Mouse (Mus musculus) gastrocnemius, adult 2 months (tissue): Measurements from ENCODE around the gene Castor2. TPM values are rescaled to one million over a fixed set of nuclear protein-coding genes. Genes with fewer than 3 reads are reported as not detected.

Experiments
- DNase-seq: peaks from one replicate; pipeline ENCODE4 v3.0.0; 2022
- H3K27ac ChIP-seq: fragments of 200-600 bp; 2 replicates; pipeline ENCODE4 v1.8.1; 2022; ENCODE audit warnings: mild to moderate bottlenecking
- H3K4me3 ChIP-seq: fragments of 200-600 bp; 2 replicates; pipeline ENCODE4 v1.8.1; 2022; ENCODE audit warnings: mild to moderate bottlenecking, moderate library complexity
- CTCF ChIP-seq: fragments of 200-600 bp; IDR thresholded peaks from 2 replicates; pipeline ENCODE4 v1.8.1; 2022; ENCODE audit warnings: antibody characterized with exemption, mild to moderate bottlenecking, moderate library complexity
- intact Hi-C: fragments of 180-260 bp; cut with DNase I; formaldehyde crosslinking; loops from one replicate; pipeline ENCODE4 v1.15.1; 2025
- total RNA-seq, 2 experiments: library from RNA; stranded (reverse); gene quantifications; 2 replicates each; pipeline ENCODE4 v1.2.3; 2021

Gene Castor2
- total RNA-seq, 2 experiments from 2014 or later: 34.8 to 47.1 TPM

- Histone ChIP-seq H3K27ac (peak overlapping the region; percentile 91), H3K4me3 (no peak overlapping the region)
- peak; percentile 43 for DNase-seq
- intact Hi-C loops: no loop called here
- TF ChIP-seq CTCF: peak; percentile 33
Observed at GRCm38 (mm10) chr5:134115639-134116259, 16.2 kb downstream of the Castor2 start.

DNA sequence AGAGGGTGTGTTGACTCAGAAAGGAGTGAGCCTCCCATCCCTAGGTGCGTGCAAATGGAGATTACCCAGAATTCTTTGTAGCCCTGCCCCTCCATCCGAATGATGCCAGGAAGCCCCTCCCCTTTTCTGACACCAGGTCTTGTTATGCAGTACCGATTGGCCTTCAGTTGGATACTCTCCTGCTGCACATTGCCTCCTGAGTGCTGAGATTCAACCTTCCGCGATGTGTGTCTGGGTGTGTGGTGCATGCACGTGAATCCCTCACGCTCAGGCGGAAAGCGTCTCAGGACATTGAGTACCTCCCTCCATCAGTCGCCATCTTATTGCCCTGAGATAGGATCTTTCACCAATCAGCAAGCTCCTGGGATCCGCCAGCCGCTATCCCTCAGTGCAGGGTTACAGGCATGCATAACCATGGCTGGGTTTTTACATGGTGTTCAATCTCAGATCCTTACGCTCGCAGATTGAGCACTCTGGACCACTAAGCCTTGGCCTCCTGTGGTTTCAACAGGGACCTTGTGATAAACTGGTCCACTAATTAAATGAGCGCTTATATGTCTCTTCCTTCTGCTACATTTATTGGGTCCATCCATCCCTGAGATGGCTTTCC, 19.4 kb downstream of the Castor2 start:
- intact Hi-C loops: no loop called here
- H3K4me3 ChIP-seq: no peak overlapping the region
- peak; percentile 38 for DNase-seq
- H3K27ac ChIP-seq: peak overlapping the region; percentile 94
- no peak for TF ChIP-seq CTCF

DNA sequence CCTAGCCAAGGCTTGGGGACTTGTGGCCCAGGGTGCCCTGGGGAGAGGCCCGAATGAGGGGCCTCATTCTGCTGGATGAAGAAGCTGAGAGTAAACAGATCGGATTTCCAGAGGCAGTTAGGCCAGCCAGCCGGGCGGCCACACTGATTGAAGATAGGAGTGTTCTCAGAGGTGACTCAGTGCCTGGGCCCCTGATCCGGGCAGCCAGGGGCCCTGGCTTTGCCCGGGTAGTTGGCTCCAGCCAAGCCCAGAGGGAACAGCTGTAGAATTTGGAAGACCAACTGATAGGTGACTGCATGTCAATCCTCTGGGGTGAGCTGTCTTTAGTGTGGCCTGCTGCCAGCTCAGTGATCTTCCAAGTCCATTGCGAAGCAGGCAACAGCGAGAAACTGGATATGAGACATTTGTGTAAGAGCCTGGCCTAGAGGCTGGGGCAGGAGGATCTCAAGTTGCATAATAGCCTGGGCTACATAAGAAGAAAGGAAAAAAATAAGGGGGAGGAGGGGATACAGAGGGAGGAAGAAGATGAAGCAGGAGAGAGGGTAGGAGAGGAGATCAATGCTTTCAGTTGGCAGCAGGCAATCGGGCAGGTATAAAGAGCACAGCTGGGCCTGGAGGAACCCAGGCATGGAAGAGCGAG, 20.1 kb downstream of the Castor2 start:
- no peak for TF ChIP-seq CTCF
- intact Hi-C loops: no loop called here
- Histone ChIP-seq H3K27ac (peak overlapping the region; percentile 94), H3K4me3 (no peak overlapping the region)
- DNase-seq: peak; percentile 93

GRCm38 (mm10) chr5:134120135-134120534, 20.6 kb downstream of the Castor2 start:
- intact Hi-C loops: no loop called here
- no peak for TF ChIP-seq CTCF
- Histone ChIP-seq H3K4me3 (no peak overlapping the region), H3K27ac (peak overlapping the region; percentile 94)
- no peak for DNase-seq

GRCm38 (mm10) chr5:134121138-134121892, 21.8 kb downstream of the Castor2 start:
- DNase-seq: peak; percentile 59
- peak overlapping the region; percentile 94 for H3K27ac ChIP-seq
- no peak for TF ChIP-seq CTCF
- intact Hi-C loops: no loop called here
- no peak overlapping the region for H3K4me3 ChIP-seq

DNA sequence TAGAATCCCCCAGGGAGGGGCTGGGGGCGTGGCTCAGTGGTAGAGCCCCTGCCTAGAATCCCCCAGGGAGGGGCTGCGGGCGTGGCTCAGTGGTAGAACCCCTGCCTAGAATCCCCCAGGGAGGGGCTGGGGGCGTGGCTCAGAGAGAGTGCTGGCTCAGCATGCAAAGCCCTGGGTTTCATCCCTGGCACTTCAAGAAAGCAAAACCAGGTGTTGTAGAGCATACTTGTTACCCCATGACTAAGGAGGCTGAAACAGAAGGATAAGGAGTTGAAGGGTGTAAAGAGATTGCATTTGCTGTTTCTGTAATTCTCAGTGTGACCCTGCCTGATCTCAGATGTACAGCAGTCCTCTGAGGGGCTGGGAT, 22.4 kb downstream of the Castor2 start:
- no peak for TF ChIP-seq CTCF
- no peak for DNase-seq
- Histone ChIP-seq H3K27ac (peak overlapping the region; percentile 94), H3K4me3 (no peak overlapping the region)
- intact Hi-C loops: no loop called here

DNA sequence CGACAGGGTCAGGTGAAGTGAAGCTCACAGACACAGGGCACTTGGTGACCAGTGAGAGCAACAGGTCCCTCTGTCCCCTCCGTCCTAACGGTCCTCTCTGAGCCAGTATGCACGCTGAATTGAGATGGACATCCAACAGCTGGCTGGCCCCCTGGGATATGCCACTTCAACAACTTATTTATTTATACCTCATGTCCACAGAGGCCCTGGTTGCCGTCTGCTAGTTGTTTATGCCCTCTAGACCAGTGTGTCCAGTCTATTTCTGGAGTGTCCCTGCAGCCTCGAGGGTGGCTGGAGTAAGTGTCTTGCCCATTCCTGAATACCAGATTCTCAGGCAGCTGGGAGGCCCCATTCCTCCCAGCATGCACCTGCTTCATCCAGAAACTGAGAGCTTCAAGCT, 24.3 kb downstream of the Castor2 start:
- TF ChIP-seq CTCF: no peak
- peak; percentile 82 for DNase-seq
- no peak overlapping the region for H3K4me3 ChIP-seq
- peak overlapping the region; percentile 94 for H3K27ac ChIP-seq
- intact Hi-C loops: no loop called here

DNA sequence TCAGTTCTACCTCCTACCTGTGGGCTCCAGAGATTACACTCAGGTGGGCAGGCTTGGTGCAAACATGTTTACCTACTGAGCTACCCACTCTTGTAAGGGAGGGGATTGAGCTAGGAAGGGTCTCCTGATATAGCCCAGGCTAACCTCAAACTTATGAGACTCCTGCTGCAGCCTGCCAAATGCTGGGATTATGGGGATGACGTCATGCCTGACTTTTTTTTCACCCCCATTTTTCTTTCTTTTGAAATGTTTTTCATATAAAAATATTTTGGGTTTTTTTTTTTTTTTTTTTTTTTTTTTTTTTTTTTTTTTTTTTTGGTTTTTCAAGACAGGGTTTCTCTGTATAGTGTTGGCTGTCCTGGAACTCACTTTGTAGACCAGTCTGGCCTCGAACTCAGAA, 26.7 kb downstream of the Castor2 start:
- intact Hi-C loops: no loop called here
- no peak overlapping the region for H3K4me3 ChIP-seq
- no peak for TF ChIP-seq CTCF
- no peak for DNase-seq
- peak overlapping the region; percentile 94; the same call in 1 of the 2 replicates for H3K27ac ChIP-seq

- Histone ChIP-seq H3K27ac (no peak overlapping the region), H3K4me3 (no peak overlapping the region)
- DNase-seq: no peak
- intact Hi-C loops: no loop called here
- TF ChIP-seq CTCF: no peak
Observed at GRCm38 (mm10) chr5:134131586-134131985, 32.1 kb downstream of the Castor2 start.

DNA sequence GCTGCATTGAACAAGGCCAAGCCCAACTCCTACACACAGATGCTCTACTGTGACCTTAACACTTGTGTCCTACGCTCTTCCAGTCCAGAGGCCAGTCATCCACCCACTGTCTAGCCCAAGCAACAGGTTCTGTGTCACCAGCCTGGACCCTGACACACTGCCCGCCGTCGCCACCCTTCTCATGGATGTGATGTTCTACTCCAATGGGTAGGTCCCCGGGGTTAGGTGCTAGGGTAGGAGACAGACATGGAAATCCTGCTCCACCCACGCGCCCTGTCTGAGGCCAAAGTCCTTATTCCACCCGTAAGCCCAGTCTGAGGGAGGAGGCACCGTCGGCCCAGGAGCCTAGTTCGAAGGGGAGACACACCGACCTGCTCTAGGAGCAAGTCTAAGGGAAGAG, 36.5 kb downstream of the Castor2 start:
- intact Hi-C loops: no loop called here
- no peak for DNase-seq
- TF ChIP-seq CTCF: no peak
- no peak overlapping the region for H3K27ac ChIP-seq
- no peak overlapping the region for H3K4me3 ChIP-seq

DNA sequence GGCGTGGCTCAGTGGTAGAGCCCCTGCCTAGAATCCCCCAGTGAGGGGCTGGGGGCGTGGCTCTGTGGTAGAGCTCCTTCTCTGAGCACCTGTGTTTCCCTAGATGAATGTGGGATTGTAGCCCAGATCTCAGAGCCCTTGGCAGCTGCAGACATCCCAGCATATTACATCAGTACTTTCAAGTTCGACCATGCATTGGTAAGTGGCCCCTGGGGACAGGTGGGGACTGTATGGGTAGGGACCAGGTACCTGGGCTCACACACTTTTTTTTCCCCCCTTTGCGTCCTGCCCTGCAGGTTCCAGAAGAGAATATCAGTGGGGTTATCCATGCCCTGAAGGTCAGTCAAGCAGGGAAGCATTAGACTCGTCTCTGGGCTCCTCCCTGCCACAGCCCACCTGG, 38.4 kb downstream of the Castor2 start:
- Histone ChIP-seq H3K27ac (no peak overlapping the region), H3K4me3 (no peak overlapping the region)
- intact Hi-C loops: no loop called here
- no peak for TF ChIP-seq CTCF
- DNase-seq: no peak

GRCm38 (mm10) chr5:134139429-134139828, 39.9 kb downstream of the Castor2 start:
- intact Hi-C loops: no loop called here
- DNase-seq: no peak
- Histone ChIP-seq H3K4me3 (no peak overlapping the region), H3K27ac (no peak overlapping the region)
- TF ChIP-seq CTCF: peak; percentile 32; the same call in 1 of the 2 replicates

- TF ChIP-seq CTCF: no peak
- DNase-seq: no peak
- Histone ChIP-seq H3K4me3 (no peak overlapping the region), H3K27ac (no peak overlapping the region)
- intact Hi-C loops: no loop called here
Observed at GRCm38 (mm10) chr5:134141236-134141635, 41.7 kb downstream of the Castor2 start.
